ENCODE assay signal across 28 mouse cellular contexts in genomic region chr11:28655169-28655846, GRCm38 (mm10).
DNase-seq lines count a peak whose midpoint lies in the region; ATAC-seq and TF ChIP-seq lines count a peak whose summit lies in the region.
"Had no signal": no experiment of that assay in that cellular context is flagged by ENCODE, and none has a peak within 500 bp of the region (broad histone marks: within the 10 kb centered on the region; RNA-seq: fewer than 3 reads in every experiment).

No protein-coding gene starts in this region.

- DNase-seq in embryonic facial prominence, embryonic 11.5 days (ENCODE audit: low spot score), result peak; percentile 3
- DNase-seq in embryonic facial prominence, embryonic 10.5 days (ENCODE audit: low spot score), result no peak
- no peak for DNase-seq in kidney, adult 2 months
- no peak for DNase-seq in midbrain, embryonic 10.5 days (ENCODE audit: low spot score)
- DNase-seq in midbrain, postnatal 0 days (ENCODE audit: low spot score), result peak; percentile 57
- no peak for DNase-seq in right cerebral cortex, postnatal 36 days (ENCODE audit: low spot score in 2 of 2)
- DNase-seq: adrenal gland, adult 8-10 months; cerebellum, adult 9-10 months; cerebellum, postnatal 36 days; gastrocnemius, postnatal 10 days; heart, postnatal 10 days; kidney, postnatal 4 days; right cerebral cortex, adult 18-20 months; thymus, adult 18-20 months; thymus, postnatal 25 days had no signal

- H3K9ac ChIP-seq in embryonic facial prominence, embryonic 11.5 days (replicated peaks; ENCODE audit: low read length), result no peak overlapping the region
- no peak overlapping the region for H3K9ac ChIP-seq in kidney, embryonic 14.5 days (ENCODE audit: low read depth, low read length)
- H3K9ac ChIP-seq in midbrain, embryonic 16.5 days (ENCODE audit: low read depth, low read length), result no peak overlapping the region
- no peak overlapping the region for H3K9ac ChIP-seq in midbrain, postnatal 0 days (replicated peaks; ENCODE audit: low read length, poor library complexity, severe bottlenecking)
- H3K9ac ChIP-seq: embryonic facial prominence, embryonic 13.5 days; heart, embryonic 13.5 days; intestine, embryonic 15.5 days; limb, embryonic 13.5 days; lung, embryonic 15.5 days; stomach, embryonic 15.5 days had no signal

- no peak for TF ChIP-seq CTCF in kidney, adult 2 months (conservative IDR thresholded peaks at IDR 0.05; ENCODE audit: insufficient read depth, insufficient read length, low read depth, low read length)
- TF ChIP-seq CTCF in midbrain, postnatal 0 days (IDR thresholded peaks at IDR 0.05), result no peak

- no peaks in the 10 kb centered on the region for H3K36me3 ChIP-seq in embryonic facial prominence, embryonic 11.5 days (replicated peaks; ENCODE audit: control insufficient read depth, insufficient read depth, low read depth, low read length)
- no peaks in the 10 kb centered on the region for H3K36me3 ChIP-seq in embryonic facial prominence, embryonic 10.5 days (replicated peaks)
- no peaks in the 10 kb centered on the region for H3K36me3 ChIP-seq in kidney, embryonic 14.5 days (ENCODE audit: control insufficient read depth, insufficient read depth, low read length)
- no peaks in the 10 kb centered on the region for H3K36me3 ChIP-seq in kidney, adult 2 months (ENCODE audit: control insufficient read depth, insufficient read depth, low read length)
- H3K36me3 ChIP-seq in midbrain, embryonic 16.5 days (ENCODE audit: control insufficient read depth, insufficient read depth, low read length), result no peaks in the 10 kb centered on the region
- no peaks in the 10 kb centered on the region for H3K36me3 ChIP-seq in midbrain, embryonic 10.5 days
- H3K36me3 ChIP-seq in midbrain, postnatal 0 days (ENCODE audit: insufficient read depth, low read length), result no peaks in the 10 kb centered on the region
- H3K36me3 ChIP-seq: embryonic facial prominence, embryonic 13.5 days; forebrain, embryonic 10.5 days; heart, embryonic 13.5 days; intestine, embryonic 15.5 days; limb, embryonic 13.5 days; lung, embryonic 15.5 days; stomach, embryonic 15.5 days had no signal

- WGBS in embryonic facial prominence, embryonic 11.5 days, result 87% methylated on average over 12 of the region's 12 CpGs
- WGBS in embryonic facial prominence, embryonic 10.5 days, result 90% methylated on average over 12 of the region's 12 CpGs
- WGBS in kidney, embryonic 14.5 days, result 72% methylated on average over 12 of the region's 12 CpGs
- WGBS in kidney, adult 2 months, result 71% methylated on average over 12 of the region's 12 CpGs
- 77% methylated on average over 12 of the region's 12 CpGs for WGBS in midbrain, embryonic 16.5 days
- whole genome bisulfite sequencing in midbrain, embryonic 10.5 days, result 94% methylated on average over 12 of the region's 12 CpGs
- WGBS in midbrain, postnatal 0 days, result 79% methylated on average over 12 of the region's 12 CpGs

- no peak overlapping the region for H3K4me3 ChIP-seq in embryonic facial prominence, embryonic 11.5 days (ENCODE audit: low read depth, low read length)
- H3K4me3 ChIP-seq in embryonic facial prominence, embryonic 10.5 days, result no peak overlapping the region
- H3K4me3 ChIP-seq in kidney, embryonic 14.5 days (ENCODE audit: low read length), result no peak overlapping the region
- no peak overlapping the region for H3K4me3 ChIP-seq in kidney, adult 2 months (ENCODE audit: insufficient read depth, low read depth, low read length)
- no peak overlapping the region for H3K4me3 ChIP-seq in midbrain, embryonic 16.5 days (ENCODE audit: low read depth, low read length)
- H3K4me3 ChIP-seq in midbrain, embryonic 10.5 days, result no peak overlapping the region
- no peak overlapping the region for H3K4me3 ChIP-seq in midbrain, postnatal 0 days (ENCODE audit: low read depth, low read length)
- H3K4me3 ChIP-seq: embryonic facial prominence, embryonic 13.5 days; forebrain, embryonic 10.5 days; heart, embryonic 13.5 days; intestine, embryonic 15.5 days; limb, embryonic 13.5 days; lung, embryonic 15.5 days; stomach, embryonic 15.5 days had no signal

- no peaks in the 10 kb centered on the region for H3K9me3 ChIP-seq in embryonic facial prominence, embryonic 11.5 days (replicated peaks; ENCODE audit: control insufficient read depth, low read length)
- H3K9me3 ChIP-seq in embryonic facial prominence, embryonic 10.5 days, result no peaks in the 10 kb centered on the region
- H3K9me3 ChIP-seq in kidney, embryonic 14.5 days (ENCODE audit: control insufficient read depth, low read length), result no peaks in the 10 kb centered on the region
- H3K9me3 ChIP-seq in midbrain, embryonic 16.5 days (replicated peaks; ENCODE audit: control insufficient read depth, low read length, poor library complexity, severe bottlenecking), result no peaks in the 10 kb centered on the region
- no peaks in the 10 kb centered on the region for H3K9me3 ChIP-seq in midbrain, embryonic 10.5 days (replicated peaks)
- H3K9me3 ChIP-seq in midbrain, postnatal 0 days (ENCODE audit: low read length), result no peaks in the 10 kb centered on the region
- H3K9me3 ChIP-seq: embryonic facial prominence, embryonic 13.5 days; forebrain, embryonic 10.5 days; heart, embryonic 13.5 days; intestine, embryonic 15.5 days; limb, embryonic 13.5 days; lung, embryonic 15.5 days; stomach, embryonic 15.5 days had no signal

- no peak overlapping the region for H3K4me2 ChIP-seq in embryonic facial prominence, embryonic 11.5 days (ENCODE audit: low read depth, low read length)
- no peak overlapping the region for H3K4me2 ChIP-seq in kidney, embryonic 14.5 days (replicated peaks; ENCODE audit: low read depth, low read length)
- H3K4me2 ChIP-seq in midbrain, embryonic 16.5 days (ENCODE audit: low read length), result no peak overlapping the region
- H3K4me2 ChIP-seq in midbrain, postnatal 0 days (ENCODE audit: low read depth, low read length, poor library complexity, severe bottlenecking), result no peak overlapping the region
- H3K4me2 ChIP-seq: embryonic facial prominence, embryonic 13.5 days; heart, embryonic 13.5 days; intestine, embryonic 15.5 days; limb, embryonic 13.5 days; liver, embryonic 11.5 days; lung, embryonic 15.5 days; stomach, embryonic 15.5 days had no signal

- no peak for TF ChIP-seq POLR2A in kidney, adult 2 months (IDR thresholded peaks at IDR 0.05; ENCODE audit: low read depth, low read length)

- ATAC-seq in embryonic facial prominence, embryonic 11.5 days (replicated peaks; ENCODE audit: insufficient number of reproducible peaks, low FRiP score, low TSS enrichment, low read depth), result no peak
- ATAC-seq in kidney, embryonic 14.5 days (ENCODE audit: low FRiP score, low TSS enrichment), result peak; percentile 43; the same call in 1 of the 2 replicates
- peak; percentile 76 for ATAC-seq in midbrain, embryonic 16.5 days
- peak; percentile 85 for ATAC-seq in midbrain, postnatal 0 days (ENCODE audit: low FRiP score)
- ATAC-seq: forebrain, embryonic 16.5 days; intestine, embryonic 15.5 days had no signal

- H3K4me1 ChIP-seq in embryonic facial prominence, embryonic 11.5 days (ENCODE audit: control insufficient read depth, insufficient read depth, low read length), result no peaks in the 10 kb centered on the region
- peaks cover 13% of the 10 kb centered on the region for H3K4me1 ChIP-seq in embryonic facial prominence, embryonic 10.5 days
- peaks cover 5% of the 10 kb centered on the region; the same call in 1 of the 2 replicates for H3K4me1 ChIP-seq in kidney, embryonic 14.5 days (ENCODE audit: control insufficient read depth, insufficient read depth, low read length)
- no peaks in the 10 kb centered on the region for H3K4me1 ChIP-seq in kidney, adult 2 months (ENCODE audit: control insufficient read depth, insufficient read depth, low read length)
- no peaks in the 10 kb centered on the region for H3K4me1 ChIP-seq in midbrain, embryonic 16.5 days (ENCODE audit: control insufficient read depth, insufficient read depth, low read length)
- peaks cover 4% of the 10 kb centered on the region; the same call in 1 of the 2 replicates for H3K4me1 ChIP-seq in midbrain, embryonic 10.5 days
- no peaks in the 10 kb centered on the region for H3K4me1 ChIP-seq in midbrain, postnatal 0 days (ENCODE audit: insufficient read depth, low read length)
- H3K4me1 ChIP-seq: embryonic facial prominence, embryonic 13.5 days; heart, embryonic 13.5 days; intestine, embryonic 15.5 days; limb, embryonic 13.5 days; lung, embryonic 15.5 days; stomach, embryonic 15.5 days had no signal

- no peaks in the 10 kb centered on the region for H3K27me3 ChIP-seq in embryonic facial prominence, embryonic 11.5 days (ENCODE audit: control insufficient read depth, insufficient read depth, low read length)
- no peaks in the 10 kb centered on the region for H3K27me3 ChIP-seq in embryonic facial prominence, embryonic 10.5 days (replicated peaks; ENCODE audit: low read depth, poor library complexity, severe bottlenecking)
- no peaks in the 10 kb centered on the region for H3K27me3 ChIP-seq in kidney, embryonic 14.5 days (ENCODE audit: control insufficient read depth, insufficient read depth, low read length)
- no peaks in the 10 kb centered on the region for H3K27me3 ChIP-seq in kidney, adult 2 months (replicated peaks; ENCODE audit: control insufficient read depth, insufficient read depth, low read length)
- no peaks in the 10 kb centered on the region for H3K27me3 ChIP-seq in midbrain, embryonic 16.5 days (ENCODE audit: control insufficient read depth, insufficient read depth, low read depth, low read length)
- no peaks in the 10 kb centered on the region for H3K27me3 ChIP-seq in midbrain, embryonic 10.5 days (ENCODE audit: low read depth, poor library complexity, severe bottlenecking)
- no peaks in the 10 kb centered on the region for H3K27me3 ChIP-seq in midbrain, postnatal 0 days (ENCODE audit: insufficient read depth, low read length)
- H3K27me3 ChIP-seq: CH12.LX; embryonic facial prominence, embryonic 13.5 days; heart, embryonic 13.5 days; intestine, embryonic 15.5 days; limb, embryonic 13.5 days; lung, embryonic 15.5 days; stomach, embryonic 15.5 days had no signal

- no peak overlapping the region for H3K27ac ChIP-seq in embryonic facial prominence, embryonic 11.5 days (replicated peaks; ENCODE audit: low read depth, low read length)
- H3K27ac ChIP-seq in embryonic facial prominence, embryonic 10.5 days (replicated peaks), result no peak overlapping the region; the same call in 1 of the 2 replicates
- H3K27ac ChIP-seq in kidney, embryonic 14.5 days (ENCODE audit: low read depth, low read length), result no peak overlapping the region
- H3K27ac ChIP-seq in kidney, adult 2 months (ENCODE audit: insufficient read depth, low read depth, low read length), result no peak overlapping the region
- H3K27ac ChIP-seq in midbrain, embryonic 16.5 days (ENCODE audit: low read length), result 0 out of 2 replicates have a peak overlapping the region, but pooled peaks have one; percentile 8
- H3K27ac ChIP-seq in midbrain, embryonic 10.5 days (replicated peaks), result no peak overlapping the region
- H3K27ac ChIP-seq in midbrain, postnatal 0 days (ENCODE audit: low read depth, low read length), result no peak overlapping the region
- H3K27ac ChIP-seq: embryonic facial prominence, embryonic 13.5 days; forebrain, embryonic 10.5 days; heart, embryonic 13.5 days; intestine, embryonic 15.5 days; kidney, postnatal 0 days; limb, embryonic 13.5 days; lung, embryonic 15.5 days; stomach, embryonic 15.5 days had no signal

Comparison
In these comparisons a context has a peak if more than half of its experiments do, and no peak if none do; other contexts are left out.
1. DNase-seq: peak in embryonic facial prominence, embryonic 11.5 days (single experiment) and midbrain, postnatal 0 days (single experiment); none in embryonic facial prominence, embryonic 10.5 days (single experiment), kidney, adult 2 months (single experiment), midbrain, embryonic 10.5 days (single experiment) and right cerebral cortex, postnatal 36 days (0 of 2).